Mouse (Mus musculus): ENCODE results near the gene Nat14.

Nat14 gene

DNA sequence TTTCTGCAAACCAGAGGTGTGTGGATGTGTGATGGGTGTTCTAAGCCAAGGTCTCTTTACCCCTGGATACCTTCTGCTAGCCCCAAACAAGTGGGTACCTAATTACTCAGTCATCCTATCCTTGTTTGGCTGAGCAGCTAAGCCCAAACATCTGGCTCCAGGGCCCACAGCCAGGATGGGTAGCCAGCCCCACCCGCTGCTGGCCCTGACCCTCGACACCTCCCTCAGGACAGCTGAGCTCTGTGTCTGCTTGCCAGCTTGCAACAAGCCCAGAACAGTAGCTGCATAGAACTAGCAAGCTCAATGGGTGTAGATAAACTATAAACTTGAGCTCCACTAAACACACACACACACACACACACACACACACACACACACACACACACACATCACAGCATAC, 26.0 kb downstream of the Nat14 start:
- DNase-seq (ENCODE audit: low spot score in 2 of 2), result no peak

GRCm38 (mm10) chr7:4948386-4948785, 26.6 kb downstream of the Nat14 start:
- DNase-seq (ENCODE audit: low spot score in 2 of 2), result no peak

DNA sequence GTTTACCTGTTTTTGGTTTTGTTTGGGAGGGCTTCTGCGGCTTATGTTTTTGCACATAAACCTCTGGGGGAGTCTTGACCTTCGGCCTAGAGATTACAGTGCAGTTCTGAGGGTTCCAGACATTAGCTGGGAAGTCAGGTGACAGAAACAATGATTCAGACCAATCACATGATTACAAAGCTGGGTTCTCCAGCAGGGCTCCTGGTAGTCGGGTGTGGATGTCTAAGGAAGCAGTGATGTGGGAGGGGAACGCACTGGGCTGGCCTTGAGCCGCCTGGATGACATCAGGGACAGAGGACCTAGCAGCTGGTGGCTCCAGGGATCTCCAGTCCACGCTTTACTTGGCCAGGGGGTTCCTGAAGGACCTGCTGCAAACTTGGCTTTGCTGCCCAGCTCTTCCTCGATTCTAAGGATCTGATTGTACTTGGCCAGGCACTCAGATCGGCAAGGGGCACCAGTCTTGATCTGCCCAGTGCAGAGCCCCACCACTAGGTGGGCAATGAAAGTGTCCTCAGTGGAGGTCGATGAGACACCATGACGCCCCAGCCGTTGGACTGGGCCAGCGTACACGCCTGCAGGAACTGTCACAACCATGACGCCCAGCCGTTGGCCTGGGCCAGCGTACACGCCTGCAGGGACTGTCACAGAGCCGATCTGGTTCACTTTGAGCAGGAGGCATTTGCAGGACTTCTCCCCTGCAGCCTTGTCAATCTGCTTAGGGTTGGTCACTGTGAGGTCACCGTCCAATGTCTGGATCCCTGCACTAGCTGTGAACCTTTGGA, 28.9 kb downstream of the Nat14 start:
- no peak for DNase-seq (ENCODE audit: low spot score in 2 of 2)

DNA sequence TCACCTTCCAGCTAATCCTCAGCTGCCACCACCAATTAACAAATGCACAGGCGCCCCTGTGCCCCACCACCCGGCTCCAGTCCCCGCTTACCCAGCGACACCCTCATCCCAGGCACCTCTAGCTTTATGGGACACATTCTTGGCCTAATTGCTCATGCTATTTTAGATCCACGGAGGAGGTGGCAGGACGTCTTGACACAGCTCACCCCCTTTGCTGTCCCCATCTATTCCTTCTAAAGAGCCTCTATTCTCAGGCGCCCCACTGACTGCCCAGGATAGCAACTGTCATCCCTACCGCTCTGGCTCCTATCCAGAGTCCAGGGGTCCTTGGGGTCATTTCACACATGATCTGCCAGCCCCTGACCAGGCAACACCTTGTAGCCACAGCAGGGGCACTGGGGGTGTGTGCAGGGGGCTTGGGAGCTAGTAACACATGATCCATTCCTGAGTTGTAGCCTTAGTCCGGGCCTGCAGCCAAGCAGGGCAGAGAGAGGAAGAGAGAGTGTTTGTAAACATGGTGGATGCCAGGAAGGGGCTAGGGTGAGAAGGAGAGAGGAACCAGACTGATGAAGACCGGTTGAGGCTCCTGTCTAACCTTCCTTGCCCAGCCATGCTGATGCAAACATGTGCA, 32.1 kb downstream of the Nat14 start:
- DNase-seq (ENCODE audit: low spot score in 2 of 2), result no peak

DNA sequence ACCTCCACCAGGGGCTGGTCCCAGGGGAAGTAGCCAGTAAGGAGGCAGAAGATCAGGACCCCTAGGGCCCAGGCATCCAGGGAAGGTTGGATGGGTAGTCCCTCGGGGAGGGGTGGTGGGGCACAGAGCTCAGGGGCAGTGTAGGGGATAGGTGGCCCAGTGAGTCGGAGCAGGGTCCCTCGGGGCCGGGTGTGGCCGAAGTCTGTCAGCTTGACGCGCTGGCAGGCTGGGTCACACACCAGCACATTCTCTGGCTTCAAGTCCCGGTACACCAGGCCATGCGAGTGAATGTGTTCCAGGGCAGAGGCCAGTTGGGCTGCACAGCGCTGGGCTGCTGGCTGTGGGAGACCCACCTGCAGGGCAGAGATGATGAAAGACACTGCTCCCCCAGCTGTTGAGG, 35.5 kb downstream of the Nat14 start:
- peak; percentile 23 to 35 for DNase-seq (ENCODE audit: low spot score in 2 of 2)

- DNase-seq (ENCODE audit: low spot score in 2 of 2), result no peak
Observed at GRCm38 (mm10) chr7:4963527-4963926, 41.7 kb downstream of the Nat14 start.

- DNase-seq (ENCODE audit: low spot score in 2 of 2), result peak; percentile 73 to 77
Observed at GRCm38 (mm10) chr7:4964272-4964671, 42.4 kb downstream of the Nat14 start, which contains the start of gene Sbk2. Gene Sbk2, minus strand, starts transcription at chr7:4964406.

GRCm38 (mm10) chr7:4964988-4965387, 43.2 kb downstream of the Nat14 start:
- DNase-seq (ENCODE audit: low spot score in 2 of 2), result no peak

GRCm38 (mm10) chr7:4971068-4971467, 49.2 kb downstream of the Nat14 start, which contains the start of gene Sbk3:
Gene Sbk3, minus strand, starts transcription at chr7:4971168.
- DNase-seq (ENCODE audit: low spot score in 2 of 2), result no peak

DNA sequence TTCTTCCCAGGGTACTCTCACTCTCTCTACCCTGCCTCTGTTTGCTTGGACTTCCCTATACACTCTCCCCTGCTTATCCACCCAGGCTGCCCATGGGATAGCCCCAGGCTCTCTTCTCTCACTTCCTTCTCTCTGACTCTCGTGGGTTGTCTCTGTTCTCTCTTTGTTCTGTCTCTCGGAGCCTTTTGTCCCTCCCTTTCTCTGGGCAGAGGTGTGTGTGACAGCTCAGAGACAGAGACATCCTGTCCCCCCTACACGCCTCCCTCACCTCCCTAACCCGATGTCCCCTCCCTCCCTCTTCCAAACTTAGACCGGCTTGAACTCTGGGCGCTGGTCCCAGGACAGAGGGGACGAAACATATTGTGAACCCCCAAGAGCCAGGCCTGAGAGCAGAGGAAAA, 49.9 kb downstream of the Nat14 start:
- no peak for DNase-seq (ENCODE audit: low spot score in 2 of 2)

GRCm38 (mm10) chr7:4972321-4973047, 50.7 kb downstream of the Nat14 start:
- no peak for DNase-seq (ENCODE audit: low spot score in 2 of 2)

Measured in spleen, postnatal 36 days (tissue).